ENCODE assay signal across 10 mouse cellular contexts in genomic region chr2:17638631-17639030, GRCm38 (mm10).
DNase-seq lines count a peak whose midpoint lies in the region; ATAC-seq and TF ChIP-seq lines count a peak whose summit lies in the region.
"Had no signal": no experiment of that assay in that cellular context is flagged by ENCODE, and none has a peak within 500 bp of the region (broad histone marks: within the 10 kb centered on the region; RNA-seq: fewer than 3 reads in every experiment).

No protein-coding gene starts in this region.

- WGBS in forebrain, postnatal 0 days = 8% methylated on average over 5 of the region's 5 CpGs
- WGBS in neural tube, embryonic 14.5 days = 16% methylated on average over 5 of the region's 5 CpGs
- 58% methylated on average over 5 of the region's 5 CpGs for WGBS in intestine, embryonic 15.5 days
- 55% methylated on average over 5 of the region's 5 CpGs for WGBS in intestine, embryonic 16.5 days

- no peaks in the 10 kb centered on the region for H3K9me3 ChIP-seq in forebrain, postnatal 0 days (ENCODE audit: low read length)
- H3K9me3 ChIP-seq in neural tube, embryonic 14.5 days (ENCODE audit: control insufficient read depth, low read length) = no peaks in the 10 kb centered on the region
- H3K9me3 ChIP-seq in intestine, embryonic 15.5 days = no peaks in the 10 kb centered on the region
- no peaks in the 10 kb centered on the region for H3K9me3 ChIP-seq in intestine, embryonic 16.5 days (ENCODE audit: control insufficient read depth, low read length)
- H3K9me3 ChIP-seq: liver, embryonic 13.5 days had no signal

- H3K27ac ChIP-seq in layer of hippocampus, adult 2 months = 0 out of 2 replicates have a peak overlapping the region, but pooled peaks have one; percentile 0
- no peak overlapping the region for H3K27ac ChIP-seq in forebrain, postnatal 0 days (ENCODE audit: low read depth, low read length)
- H3K27ac ChIP-seq in neural tube, embryonic 14.5 days (ENCODE audit: low read depth, low read length) = no peak overlapping the region
- no peak overlapping the region for H3K27ac ChIP-seq in intestine, embryonic 15.5 days
- H3K27ac ChIP-seq in intestine, embryonic 16.5 days (ENCODE audit: low read length) = no peak overlapping the region
- H3K27ac ChIP-seq: liver, embryonic 13.5 days had no signal

- H3K4me2 ChIP-seq in forebrain, postnatal 0 days (ENCODE audit: low read depth) = no peak overlapping the region; the same call in 1 of the 2 replicates
- no peak overlapping the region for H3K4me2 ChIP-seq in neural tube, embryonic 14.5 days (ENCODE audit: low read depth, low read length)
- no peak overlapping the region for H3K4me2 ChIP-seq in intestine, embryonic 15.5 days (replicated peaks)
- no peak overlapping the region for H3K4me2 ChIP-seq in intestine, embryonic 16.5 days (ENCODE audit: low read depth, low read length)
- H3K4me2 ChIP-seq: liver, embryonic 13.5 days had no signal

- H3K36me3 ChIP-seq in forebrain, postnatal 0 days (ENCODE audit: insufficient read depth) = no peaks in the 10 kb centered on the region
- H3K36me3 ChIP-seq in neural tube, embryonic 14.5 days (ENCODE audit: control insufficient read depth, insufficient read depth, low read length) = no peaks in the 10 kb centered on the region
- H3K36me3 ChIP-seq in intestine, embryonic 15.5 days = no peaks in the 10 kb centered on the region
- no peaks in the 10 kb centered on the region for H3K36me3 ChIP-seq in intestine, embryonic 16.5 days (ENCODE audit: control insufficient read depth, insufficient read depth, low read length)
- H3K36me3 ChIP-seq: liver, embryonic 13.5 days had no signal

- no peak overlapping the region for H3K4me3 ChIP-seq in layer of hippocampus, adult 2 months
- no peak overlapping the region for H3K4me3 ChIP-seq in forebrain, postnatal 0 days (ENCODE audit: low read depth, low read length)
- no peak overlapping the region for H3K4me3 ChIP-seq in neural tube, embryonic 14.5 days (ENCODE audit: low read depth, low read length)
- no peak overlapping the region for H3K4me3 ChIP-seq in intestine, embryonic 15.5 days (replicated peaks)
- H3K4me3 ChIP-seq in intestine, embryonic 16.5 days (ENCODE audit: low read length) = no peak overlapping the region
- H3K4me3 ChIP-seq: liver, embryonic 13.5 days had no signal

- H3K27me3 ChIP-seq in forebrain, postnatal 0 days (ENCODE audit: insufficient read depth, low read length) = no peaks in the 10 kb centered on the region
- no peaks in the 10 kb centered on the region for H3K27me3 ChIP-seq in neural tube, embryonic 14.5 days (ENCODE audit: control insufficient read depth, insufficient read depth, low read length)
- no peaks in the 10 kb centered on the region for H3K27me3 ChIP-seq in intestine, embryonic 15.5 days (replicated peaks)
- no peaks in the 10 kb centered on the region for H3K27me3 ChIP-seq in intestine, embryonic 16.5 days (replicated peaks; ENCODE audit: control insufficient read depth, insufficient read depth, low read length)
- H3K27me3 ChIP-seq: liver, embryonic 13.5 days had no signal

- TF ChIP-seq CTCF in layer of hippocampus, adult 2 months (conservative IDR thresholded peaks at IDR 0.05) = no peak
- no peak for TF ChIP-seq CTCF in forebrain, postnatal 0 days (IDR thresholded peaks at IDR 0.05; ENCODE audit: low read depth)

- DNase-seq in cerebellum, postnatal 14 days = peak; percentile 50 to 56
- no peak for DNase-seq in cerebellum, adult 11 months
- no peak for DNase-seq in layer of hippocampus, adult 2 months (ENCODE audit: low spot score in 2 of 2)
- DNase-seq in layer of hippocampus, adult 9-10 months (ENCODE audit: low spot score) = no peak
- DNase-seq in forebrain, postnatal 0 days = peak; percentile 26
- DNase-seq: kidney, postnatal 10 days; liver, embryonic 13.5 days had no signal

- no peaks in the 10 kb centered on the region for H3K4me1 ChIP-seq in forebrain, postnatal 0 days (ENCODE audit: insufficient read depth)
- H3K4me1 ChIP-seq in neural tube, embryonic 14.5 days (ENCODE audit: control insufficient read depth, insufficient read depth, low read length) = 0 out of 2 replicates have a peak, but pooled peaks cover 5% of the 10 kb centered on the region
- no peaks in the 10 kb centered on the region for H3K4me1 ChIP-seq in intestine, embryonic 15.5 days (replicated peaks)
- H3K4me1 ChIP-seq in intestine, embryonic 16.5 days (ENCODE audit: control insufficient read depth, insufficient read depth, low read length) = no peaks in the 10 kb centered on the region
- H3K4me1 ChIP-seq: liver, embryonic 13.5 days had no signal

- ATAC-seq in forebrain, postnatal 0 days = peak; percentile 58
- peak; percentile 66; the same call in 1 of the 2 replicates for ATAC-seq in neural tube, embryonic 14.5 days (ENCODE audit: low read depth)
- ATAC-seq in intestine, embryonic 15.5 days = no peak
- no peak for ATAC-seq in intestine, embryonic 16.5 days

- H3K9ac ChIP-seq in forebrain, postnatal 0 days = no peak overlapping the region
- no peak overlapping the region for H3K9ac ChIP-seq in neural tube, embryonic 14.5 days (replicated peaks; ENCODE audit: low read depth, low read length)
- H3K9ac ChIP-seq in intestine, embryonic 15.5 days = no peak overlapping the region
- H3K9ac ChIP-seq in intestine, embryonic 16.5 days (ENCODE audit: low read depth, low read length) = no peak overlapping the region
- H3K9ac ChIP-seq: liver, embryonic 13.5 days had no signal

Comparison
In these comparisons a context has a peak if more than half of its experiments do, and no peak if none do; other contexts are left out.
1. DNase-seq: peak in cerebellum, postnatal 14 days (2 of 2) and forebrain, postnatal 0 days (single experiment); none in cerebellum, adult 11 months (single experiment), layer of hippocampus, adult 2 months (0 of 2) and layer of hippocampus, adult 9-10 months (single experiment).
2. ATAC-seq: peak in forebrain, postnatal 0 days (single experiment) and neural tube, embryonic 14.5 days (single experiment); none in intestine, embryonic 15.5 days (single experiment) and intestine, embryonic 16.5 days (single experiment).